Mouse (Mus musculus) midbrain, embryonic 10.5 days (tissue): ENCODE measurements around the gene Aagab. TPM values are rescaled to one million over a fixed set of nuclear protein-coding genes. Genes with fewer than 3 reads are reported as not detected.

Source experiments
- DNase-seq: peaks from one replicate; pipeline ENCODE4 v3.0.0-alpha.2; 2017; ENCODE audit warnings: low spot score
- H3K27ac ChIP-seq: fragments of 300-500 bp; sonication (generic); replicated peaks from 2 replicates; pipeline ENCODE4 v1.5.1; 2016; ENCODE audit warnings: mild to moderate bottlenecking
- H3K27me3 ChIP-seq: fragments of 300-500 bp; sonication (generic); 2 replicates; pipeline ENCODE4 v1.6.1; 2016; ENCODE audit warnings: low read depth, mild to moderate bottlenecking; ENCODE audit not compliant: poor library complexity, severe bottlenecking
- H3K36me3 ChIP-seq: fragments of 300-500 bp; sonication (generic); 2 replicates; pipeline ENCODE4 v1.6.1; 2016; ENCODE audit warnings: mild to moderate bottlenecking, moderate library complexity
- H3K4me1 ChIP-seq: fragments of 300-500 bp; sonication (generic); 2 replicates; pipeline ENCODE4 v1.6.1; 2016
- H3K4me3 ChIP-seq: fragments of 300-500 bp; sonication (generic); 2 replicates; pipeline ENCODE4 v1.5.1; 2016; ENCODE audit warnings: mild to moderate bottlenecking, moderate library complexity
- H3K9me3 ChIP-seq: fragments of 300-500 bp; sonication (generic); replicated peaks from 2 replicates; pipeline ENCODE4 v1.6.1; 2016; ENCODE audit warnings: mild to moderate bottlenecking
- WGBS: fragments of 180-500 bp; shearing (Covaris S2); methylation state at CpG from one replicate; pipeline ENCODE4 v1.1.7; 2016; 5-methylcytosine and 5-hydroxymethylcytosine counted together
- polyA plus RNA-seq: library from polyadenylated mRNA; unstranded; fragments of >200 nt; fragmentation: Nextera tagmentation; extraction: Ambion mirVana; gene quantifications from 2 replicates; pipeline ENCODE4 v1.2.1, GENCODE M21; 2016

The Aagab gene
- polyA plus RNA-seq, 1 experiment from 2014 or later: 53.3 TPM

GRCm38 (mm10) chr9:63609776-63610175 lies 7.3 kb downstream of the Aagab start:
- WGBS: 97% methylated on average over 2 of the region's 2 CpGs
- no peak overlapping the region for H3K27ac ChIP-seq
- no peaks in the 10 kb centered on the region for H3K9me3 ChIP-seq
- H3K36me3 ChIP-seq: 0 out of 2 replicates have a peak, but pooled peaks cover 5% of the 10 kb centered on the region
- H3K27me3 ChIP-seq: no peaks in the 10 kb centered on the region
- H3K4me1 ChIP-seq: peaks cover 67% of the 10 kb centered on the region
- no peak for DNase-seq
- no peak overlapping the region for H3K4me3 ChIP-seq

GRCm38 (mm10) chr9:63610231-63610630 lies 7.8 kb downstream of the Aagab start:
- Histone ChIP-seq H3K27ac (no peak overlapping the region), H3K4me3 (no peak overlapping the region), H3K27me3 (no peaks in the 10 kb centered on the region), H3K4me1 (peaks cover 63% of the 10 kb centered on the region), H3K9me3 (no peaks in the 10 kb centered on the region), H3K36me3 (0 out of 2 replicates have a peak, but pooled peaks cover 5% of the 10 kb centered on the region)
- DNase-seq: no peak
- WGBS: 92% methylated on average over 6 of the region's 6 CpGs

- Histone ChIP-seq H3K27me3 (no peaks in the 10 kb centered on the region), H3K36me3 (0 out of 2 replicates have a peak, but pooled peaks cover 5% of the 10 kb centered on the region), H3K4me1 (peaks cover 60% of the 10 kb centered on the region), H3K9me3 (no peaks in the 10 kb centered on the region), H3K4me3 (no peak overlapping the region), H3K27ac (peak overlapping the region; percentile 50; the same call in 1 of the 2 replicates)
- WGBS: 20% methylated on average over 13 of the region's 13 CpGs
- peak; percentile 45 for DNase-seq
Observed at GRCm38 (mm10) chr9:63610841-63611366, 8.4 kb downstream of the Aagab start.

GRCm38 (mm10) chr9:63611967-63612366 lies 9.5 kb downstream of the Aagab start:
- Histone ChIP-seq H3K9me3 (no peaks in the 10 kb centered on the region; the same call in 1 of the 2 replicates), H3K4me1 (peaks cover 60% of the 10 kb centered on the region), H3K36me3 (peaks cover 11% of the 10 kb centered on the region), H3K4me3 (no peak overlapping the region), H3K27ac (peak overlapping the region; percentile 15; the same call in 1 of the 2 replicates), H3K27me3 (no peaks in the 10 kb centered on the region)
- DNase-seq: no peak
- WGBS: 72% methylated on average over 5 of the region's 5 CpGs

- WGBS: 60% methylated on average over 16 of the region's 16 CpGs
- Histone ChIP-seq H3K4me3 (no peak overlapping the region), H3K27me3 (no peaks in the 10 kb centered on the region), H3K36me3 (peaks cover 19% of the 10 kb centered on the region), H3K4me1 (peaks cover 56% of the 10 kb centered on the region), H3K9me3 (no peaks in the 10 kb centered on the region; the same call in 1 of the 2 replicates), H3K27ac (no peak overlapping the region; the same call in 1 of the 2 replicates)
- DNase-seq: no peak
Observed at GRCm38 (mm10) chr9:63612565-63613515, 10.4 kb downstream of the Aagab start.

GRCm38 (mm10) chr9:63613569-63613968 lies 11.1 kb downstream of the Aagab start:
- Histone ChIP-seq H3K4me3 (no peak overlapping the region), H3K4me1 (peaks cover 48% of the 10 kb centered on the region), H3K9me3 (no peaks in the 10 kb centered on the region; the same call in 1 of the 2 replicates), H3K27me3 (no peaks in the 10 kb centered on the region), H3K27ac (no peak overlapping the region; the same call in 1 of the 2 replicates), H3K36me3 (peaks cover 27% of the 10 kb centered on the region)
- no peak for DNase-seq
- WGBS: 60% methylated on average over 1 of the region's 1 CpGs

- no peak overlapping the region for H3K27ac ChIP-seq
- DNase-seq: no peak
- WGBS: 84% methylated on average over 11 of the region's 11 CpGs
- H3K4me1 ChIP-seq: peaks cover 41% of the 10 kb centered on the region
- H3K4me3 ChIP-seq: no peak overlapping the region
- H3K36me3 ChIP-seq: peaks cover 34% of the 10 kb centered on the region
- no peaks in the 10 kb centered on the region; the same call in 1 of the 2 replicates for H3K9me3 ChIP-seq
- no peaks in the 10 kb centered on the region for H3K27me3 ChIP-seq
Observed at GRCm38 (mm10) chr9:63614018-63614985, 11.8 kb downstream of the Aagab start.

- WGBS: 98% methylated on average over 2 of the region's 2 CpGs
- Histone ChIP-seq H3K36me3 (peaks cover 56% of the 10 kb centered on the region), H3K27ac (no peak overlapping the region), H3K27me3 (no peaks in the 10 kb centered on the region), H3K4me1 (peaks cover 19% of the 10 kb centered on the region), H3K4me3 (no peak overlapping the region), H3K9me3 (no peaks in the 10 kb centered on the region; the same call in 1 of the 2 replicates)
- no peak for DNase-seq
Observed at GRCm38 (mm10) chr9:63617967-63618366, 15.5 kb downstream of the Aagab start.

- Histone ChIP-seq H3K27ac (no peak overlapping the region; the same call in 1 of the 2 replicates), H3K9me3 (no peaks in the 10 kb centered on the region), H3K4me1 (peaks cover 34% of the 10 kb centered on the region), H3K36me3 (peaks cover 76% of the 10 kb centered on the region), H3K27me3 (no peaks in the 10 kb centered on the region), H3K4me3 (no peak overlapping the region)
- no peak for DNase-seq
- 79% methylated on average over 15 of the region's 15 CpGs for WGBS
Observed at GRCm38 (mm10) chr9:63623895-63624569, 21.6 kb downstream of the Aagab start.

GRCm38 (mm10) chr9:63625090-63625756 lies 22.8 kb downstream of the Aagab start:
- DNase-seq: no peak
- H3K4me3 ChIP-seq: no peak overlapping the region
- peaks cover 75% of the 10 kb centered on the region for H3K36me3 ChIP-seq
- H3K4me1 ChIP-seq: peaks cover 34% of the 10 kb centered on the region
- H3K27me3 ChIP-seq: no peaks in the 10 kb centered on the region
- no peak overlapping the region for H3K27ac ChIP-seq
- 94% methylated on average over 9 of the region's 9 CpGs for WGBS
- H3K9me3 ChIP-seq: no peaks in the 10 kb centered on the region

- no peak overlapping the region for H3K27ac ChIP-seq
- WGBS: 77% methylated on average over 4 of the region's 4 CpGs
- no peak for DNase-seq
- H3K4me1 ChIP-seq: peaks cover 19% of the 10 kb centered on the region
- H3K36me3 ChIP-seq: peaks cover 59% of the 10 kb centered on the region
- H3K4me3 ChIP-seq: no peak overlapping the region
- no peaks in the 10 kb centered on the region for H3K9me3 ChIP-seq
- H3K27me3 ChIP-seq: no peaks in the 10 kb centered on the region
Observed at GRCm38 (mm10) chr9:63632045-63632444, 29.6 kb downstream of the Aagab start.
